Mouse (Mus musculus) brown adipose tissue, adult 24 weeks (tissue): ENCODE results near the gene Aurkb. TPM values are rescaled to one million over a fixed set of nuclear protein-coding genes. Genes with fewer than 3 reads are reported as not detected.

Experiments used
- H3K27ac ChIP-seq: fragments of 200-500 bp; replicated peaks from 2 replicates; pipeline ENCODE4 v1.5.1; 2012; ENCODE audit warnings: low read depth, mild to moderate bottlenecking, low read length
- H3K4me1 ChIP-seq: fragments of 200-500 bp; 2 replicates; pipeline ENCODE4 v1.6.1; 2012; ENCODE audit warnings: low read length, mixed read lengths; ENCODE audit not compliant: control insufficient read depth, insufficient read depth, insufficient read length
- H3K4me3 ChIP-seq: fragments of 200-500 bp; 2 replicates; pipeline ENCODE4 v1.5.1; 2012; ENCODE audit warnings: low read depth, mild to moderate bottlenecking, low read length, moderate library complexity; ENCODE audit not compliant: insufficient read depth
- polyA plus RNA-seq: library from polyadenylated mRNA; stranded (reverse); fragments of >200 nt; gene quantifications from 2 replicates; pipeline ENCODE4 v1.2.4, GENCODE M21; 2012; ENCODE audit not compliant: missing spikeins, insufficient read depth, insufficient read length

Gene Aurkb
- polyA plus RNA-seq, 1 experiment, result not detected

DNA sequence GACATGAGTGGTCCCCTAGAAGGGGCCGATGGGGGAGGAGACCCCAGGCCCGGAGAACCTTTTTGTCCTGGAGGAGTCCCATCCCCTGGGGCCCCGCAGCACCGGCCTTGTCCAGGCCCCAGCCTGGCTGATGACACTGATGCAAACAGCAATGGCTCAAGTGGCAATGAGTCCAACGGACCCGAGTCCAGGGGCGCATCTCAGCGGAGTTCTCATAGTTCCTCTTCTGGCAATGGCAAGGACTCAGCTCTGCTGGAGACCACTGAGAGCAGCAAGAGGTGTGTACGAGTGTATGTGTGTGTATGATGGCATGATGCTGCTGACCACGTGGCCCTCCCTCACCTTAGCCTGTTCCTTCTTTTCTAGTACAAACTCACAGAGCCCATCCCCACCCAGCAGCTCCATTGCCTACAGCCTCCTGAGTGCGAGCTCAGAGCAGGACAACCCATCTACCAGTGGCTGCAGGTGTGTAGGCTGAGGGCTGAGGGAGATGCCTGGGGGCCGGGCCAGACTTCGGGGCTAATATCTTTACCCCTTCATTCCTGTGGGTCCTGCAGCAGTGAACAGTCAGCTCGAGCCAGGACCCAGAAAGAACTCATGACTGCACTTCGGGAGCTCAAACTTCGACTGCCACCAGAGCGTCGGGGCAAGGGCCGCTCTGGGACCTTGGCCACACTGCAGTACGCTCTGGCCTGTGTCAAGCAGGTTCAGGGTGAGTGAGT, 55.4 kb downstream of the Aurkb start:
- Histone ChIP-seq H3K27ac (peak overlapping the region; percentile 91; the same call in 1 of the 2 replicates), H3K4me1 (peaks cover 6% of the 10 kb centered on the region), H3K4me3 (0 out of 2 replicates have a peak overlapping the region, but pooled peaks have one; percentile 52)

Other genes starting within 250 kb of the Aurkb start
- 48.4 and 48.9 TPM in 2 replicates for gene Ndel1, start 173.8 kb upstream of the Aurkb start, polyA plus RNA-seq
- gene Rnf222, start 157.1 kb upstream of the Aurkb start, polyA plus RNA-seq, result not detected in 2 replicates
- 1,653 and 1,681 TPM in 2 replicates for gene Rpl26, start 144.1 kb upstream of the Aurkb start, polyA plus RNA-seq
- gene Odf4, start 118.6 kb upstream of the Aurkb start, polyA plus RNA-seq, result not detected in 2 replicates
- 7.1 and 19.0 TPM in 2 replicates for gene Arhgef15, start 88.2 kb upstream of the Aurkb start, polyA plus RNA-seq
- 170 and 220 TPM in 2 replicates for gene Slc25a35, start 77.5 kb upstream of the Aurkb start, polyA plus RNA-seq
- 9.0 and 12.7 TPM in 2 replicates for gene Rangrf, start 70.5 kb upstream of the Aurkb start, polyA plus RNA-seq
- 7.8 and 11.1 TPM in 2 replicates for gene Pfas, start 37.2 kb upstream of the Aurkb start, polyA plus RNA-seq
- 6.2 and 11.8 TPM in 2 replicates for gene Ctc1, start 29.7 kb upstream of the Aurkb start, polyA plus RNA-seq
- gene Borcs6, start 14.1 kb downstream of the Aurkb start, polyA plus RNA-seq, result 8.1 and 8.3 TPM in 2 replicates
- gene Tmem107, start 25.2 kb downstream of the Aurkb start, polyA plus RNA-seq, result 2.5 and 4.6 TPM in 2 replicates
- 42.0 and 54.9 TPM in 2 replicates for gene Vamp2, start 42.8 kb downstream of the Aurkb start, polyA plus RNA-seq
- 7.9 and 15.6 TPM in 2 replicates for gene Per1, start 49.6 kb downstream of the Aurkb start, polyA plus RNA-seq
- not detected in 2 replicates for gene Hes7, start 74.8 kb downstream of the Aurkb start, polyA plus RNA-seq
- 0.87 TPM in 1 of 2 replicates, not detected in the other for gene 9130213A22Rik, start 76.9 kb downstream of the Aurkb start, polyA plus RNA-seq
- gene Aloxe3, start 80.2 kb downstream of the Aurkb start, polyA plus RNA-seq, result not detected in 2 replicates
- not detected in 2 replicates for gene Alox12b, start 111.3 kb downstream of the Aurkb start, polyA plus RNA-seq
- not detected in 2 replicates for gene Alox8, start 152.2 kb downstream of the Aurkb start, polyA plus RNA-seq
- not detected in 2 replicates for gene Gucy2e, start 191.4 kb downstream of the Aurkb start, polyA plus RNA-seq